Mouse (Mus musculus): ENCODE measurements around the gene Dennd1b. TPM values are rescaled to one million over a fixed set of nuclear protein-coding genes. Genes with fewer than 3 reads are reported as not detected.

Dennd1b gene
- total RNA-seq, 1 experiment, result 17.6 TPM

DNA sequence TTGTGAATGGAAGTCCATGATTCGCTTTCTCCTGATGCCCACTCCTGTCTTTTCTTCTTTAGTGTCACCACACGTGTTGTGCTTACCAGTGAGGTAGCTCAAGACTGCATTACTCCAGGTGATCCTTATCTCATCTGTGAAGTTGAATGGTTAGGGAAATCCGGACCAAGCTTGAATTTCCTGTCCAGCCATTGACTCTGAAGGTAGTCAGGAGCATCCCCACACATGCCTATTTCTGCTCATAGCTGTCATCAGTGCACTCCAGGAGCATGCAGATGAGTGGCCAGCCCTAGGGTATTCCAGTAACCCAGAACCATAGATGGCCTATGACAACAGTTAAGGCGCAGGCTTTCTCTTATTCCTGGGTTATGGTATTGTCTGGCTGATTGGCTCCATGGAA is 20.9 kb downstream of the Dennd1b start:
- TF ChIP-seq ZNF384 (IDR thresholded peaks at IDR 0.05; ENCODE audit: low read depth, low read length), result no peak
- TF ChIP-seq ZC3H11A (IDR thresholded peaks at IDR 0.05; ENCODE audit: borderline replicate concordance, low read depth, low read length), result no peak
- no peak for TF ChIP-seq HCFC1 (IDR thresholded peaks at IDR 0.05; ENCODE audit: borderline replicate concordance, insufficient read depth, low read length)
- TF ChIP-seq CHD2 (IDR thresholded peaks at IDR 0.05; ENCODE audit: low read depth, low read length), result no peak
- no peak for TF ChIP-seq MAFK (IDR thresholded peaks at IDR 0.05; ENCODE audit: insufficient read depth, low read depth, low read length)
- no peaks in the 10 kb centered on the region for H3K4me1 ChIP-seq (ENCODE audit: control insufficient read depth in 2 of 2, insufficient read depth in 2 of 2, low read length in 2 of 2, poor library complexity in 1 of 2)
- H3K4me3 ChIP-seq (ENCODE audit: insufficient read depth in 1 of 2, low read depth in 1 of 2, low read length in 2 of 2, poor library complexity in 1 of 2, severe bottlenecking in 1 of 2), result no peak overlapping the region
- H3K27ac ChIP-seq (ENCODE audit: insufficient read depth, low read depth, low read length, poor library complexity, severe bottlenecking), result no peak overlapping the region
- no peak overlapping the region for H3K9ac ChIP-seq (ENCODE audit: insufficient read depth, low read depth, low read length, poor library complexity, severe bottlenecking)
- no peaks in the 10 kb centered on the region for H3K9me3 ChIP-seq (ENCODE audit: control insufficient read depth, insufficient read depth, low read depth, low read length)
- in situ Hi-C loops (cut with MboI; ENCODE audit: low sequenced_read_pairs in 2 of 2, unreplicated experiment in 2 of 2), result no loop called here
- H3K36me3 ChIP-seq (ENCODE audit: control insufficient read depth, insufficient read depth, low read length, poor library complexity, severe bottlenecking), result no peaks in the 10 kb centered on the region; the same call in 1 of the 2 replicates
- DNase-seq (ENCODE audit: low read depth, low spot score), result no peak

- Histone ChIP-seq H3K36me3 (ENCODE audit: control insufficient read depth, insufficient read depth, low read length, poor library complexity, severe bottlenecking) (no peaks in the 10 kb centered on the region), H3K4me1 (ENCODE audit: control insufficient read depth in 2 of 2, insufficient read depth in 2 of 2, low read length in 2 of 2, poor library complexity in 1 of 2) (no peaks in the 10 kb centered on the region), H3K9me3 (ENCODE audit: control insufficient read depth, insufficient read depth, low read depth, low read length) (no peaks in the 10 kb centered on the region), H3K4me3 (ENCODE audit: insufficient read depth in 1 of 2, low read depth in 1 of 2, low read length in 2 of 2, poor library complexity in 1 of 2, severe bottlenecking in 1 of 2) (no peak overlapping the region), H3K27ac (ENCODE audit: insufficient read depth, low read depth, low read length, poor library complexity, severe bottlenecking) (no peak overlapping the region), H3K9ac (ENCODE audit: insufficient read depth, low read depth, low read length, poor library complexity, severe bottlenecking) (no peak overlapping the region)
- no peak for DNase-seq (ENCODE audit: low read depth, low spot score)
- no peak for TF ChIP-seq ZC3H11A (IDR thresholded peaks at IDR 0.05; ENCODE audit: borderline replicate concordance, low read depth, low read length)
- no peak for TF ChIP-seq CHD2 (IDR thresholded peaks at IDR 0.05; ENCODE audit: low read depth, low read length)
- TF ChIP-seq MAFK (IDR thresholded peaks at IDR 0.05; ENCODE audit: insufficient read depth, low read depth, low read length), result no peak
- in situ Hi-C loops (cut with MboI; ENCODE audit: low sequenced_read_pairs in 2 of 2, unreplicated experiment in 2 of 2), result no loop called here
These were observed 29.3 kb downstream of the Dennd1b start for GRCm38 (mm10) chr1:138992384-138993138.

- in situ Hi-C loops (cut with MboI; ENCODE audit: low sequenced_read_pairs in 2 of 2, unreplicated experiment in 2 of 2), result no loop called here
These were observed 32.6 kb downstream of the Dennd1b start for GRCm38 (mm10) chr1:138995621-138996380.

DNA sequence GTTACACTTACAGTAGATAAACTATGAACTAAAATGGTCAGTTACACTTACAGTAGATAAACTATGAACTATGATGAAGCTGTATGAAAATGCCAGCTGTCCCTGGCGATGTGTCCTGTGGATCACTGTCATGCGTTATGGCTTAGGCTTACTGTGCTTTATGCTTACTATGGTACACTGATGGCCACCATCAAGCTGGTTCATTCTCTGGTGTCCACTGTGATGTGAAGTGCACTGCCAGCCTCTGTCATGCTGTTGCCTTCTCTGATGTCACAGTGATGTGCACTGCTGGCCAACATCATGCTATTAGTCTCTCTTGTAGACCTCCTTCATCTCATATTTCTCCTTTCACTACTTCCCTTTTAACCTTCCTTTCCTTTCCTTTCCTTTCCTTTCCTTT is 33.4 kb downstream of the Dennd1b start:
- in situ Hi-C loops (cut with MboI; ENCODE audit: low sequenced_read_pairs in 2 of 2, unreplicated experiment in 2 of 2), result no loop called here
- no peak for DNase-seq (ENCODE audit: low read depth, low spot score)
- 0 out of 4 replicates have a peak, but pooled peaks cover 0 to 3% of the 10 kb centered on the region in 2 experiments for H3K4me1 ChIP-seq (ENCODE audit: control insufficient read depth in 2 of 2, insufficient read depth in 2 of 2, low read length in 2 of 2, poor library complexity in 1 of 2)
- H3K4me3 ChIP-seq (ENCODE audit: insufficient read depth in 1 of 2, low read depth in 1 of 2, low read length in 2 of 2, poor library complexity in 1 of 2, severe bottlenecking in 1 of 2), result no peak overlapping the region
- no peak overlapping the region for H3K27ac ChIP-seq (ENCODE audit: insufficient read depth, low read depth, low read length, poor library complexity, severe bottlenecking)
- no peaks in the 10 kb centered on the region for H3K9me3 ChIP-seq (ENCODE audit: control insufficient read depth, insufficient read depth, low read depth, low read length)
- TF ChIP-seq HCFC1 (IDR thresholded peaks at IDR 0.05; ENCODE audit: borderline replicate concordance, insufficient read depth, low read length), result no peak
- TF ChIP-seq MAFK (IDR thresholded peaks at IDR 0.05; ENCODE audit: insufficient read depth, low read depth, low read length), result no peak
- TF ChIP-seq ZC3H11A (IDR thresholded peaks at IDR 0.05; ENCODE audit: borderline replicate concordance, low read depth, low read length), result no peak
- no peak for TF ChIP-seq ZNF384 (IDR thresholded peaks at IDR 0.05; ENCODE audit: low read depth, low read length)
- TF ChIP-seq CHD2 (IDR thresholded peaks at IDR 0.05; ENCODE audit: low read depth, low read length), result no peak
- H3K9ac ChIP-seq (ENCODE audit: insufficient read depth, low read depth, low read length, poor library complexity, severe bottlenecking), result no peak overlapping the region
- no peaks in the 10 kb centered on the region for H3K36me3 ChIP-seq (ENCODE audit: control insufficient read depth, insufficient read depth, low read length, poor library complexity, severe bottlenecking)

More at GRCm38 (mm10) chr1:138995621-138996380, 32.6 kb downstream of the Dennd1b start:
- Histone ChIP-seq H3K27ac (ENCODE audit: insufficient read depth, low read depth, low read length, poor library complexity, severe bottlenecking) (no peak overlapping the region), H3K36me3 (ENCODE audit: control insufficient read depth, insufficient read depth, low read length, poor library complexity, severe bottlenecking) (no peaks in the 10 kb centered on the region), H3K4me1 (ENCODE audit: control insufficient read depth in 2 of 2, insufficient read depth in 2 of 2, low read length in 2 of 2, poor library complexity in 1 of 2) (0 out of 4 replicates have a peak, but pooled peaks cover 0 to 2% of the 10 kb centered on the region in 2 experiments), H3K4me3 (ENCODE audit: insufficient read depth in 1 of 2, low read depth in 1 of 2, low read length in 2 of 2, poor library complexity in 1 of 2, severe bottlenecking in 1 of 2) (no peak overlapping the region), H3K9me3 (ENCODE audit: control insufficient read depth, insufficient read depth, low read depth, low read length) (no peaks in the 10 kb centered on the region), H3K9ac (ENCODE audit: insufficient read depth, low read depth, low read length, poor library complexity, severe bottlenecking) (no peak overlapping the region)
- TF ChIP-seq CHD2 (IDR thresholded peaks at IDR 0.05; ENCODE audit: low read depth, low read length), result no peak
- TF ChIP-seq HCFC1 (IDR thresholded peaks at IDR 0.05; ENCODE audit: borderline replicate concordance, insufficient read depth, low read length), result no peak
- TF ChIP-seq MAFK (IDR thresholded peaks at IDR 0.05; ENCODE audit: insufficient read depth, low read depth, low read length), result no peak
- TF ChIP-seq ZC3H11A (IDR thresholded peaks at IDR 0.05; ENCODE audit: borderline replicate concordance, low read depth, low read length), result no peak
- TF ChIP-seq ZNF384 (IDR thresholded peaks at IDR 0.05; ENCODE audit: low read depth, low read length), result no peak
- no peak for DNase-seq (ENCODE audit: low read depth, low spot score)

Measured in ES-E14 (cell line).